Mouse (Mus musculus): ENCODE measurements around the gene Mrfap1.
A peak's percentile ranks its signal among the peaks of the same experiment; 100 is the strongest.

Gene Mrfap1

GRCm38 (mm10) chr5:36796296-36797014, at the start of gene Mrfap1:
Mrfap1 (minus strand) TSS chr5:36796772.
- DNase-seq: peak; percentile 95

GRCm38 (mm10) chr5:36844490-36844889, 47.9 kb upstream of the Mrfap1 start:
- no peak for DNase-seq

- no peak for DNase-seq
These were observed 45.1 kb upstream of the Mrfap1 start for GRCm38 (mm10) chr5:36841701-36842100.

GRCm38 (mm10) chr5:36840092-36840491, 43.5 kb upstream of the Mrfap1 start:
- no peak for DNase-seq

GRCm38 (mm10) chr5:36839602-36840001, 43.0 kb upstream of the Mrfap1 start:
- DNase-seq: no peak

GRCm38 (mm10) chr5:36839032-36839431, 42.5 kb upstream of the Mrfap1 start:
- DNase-seq: no peak

GRCm38 (mm10) chr5:36835933-36836332, 39.4 kb upstream of the Mrfap1 start:
- DNase-seq: peak; percentile 57

GRCm38 (mm10) chr5:36831272-36831671, 34.7 kb upstream of the Mrfap1 start:
- no peak for DNase-seq

GRCm38 (mm10) chr5:36829913-36830879, 33.6 kb upstream of the Mrfap1 start, which contains the start of gene Man2b2:
Man2b2 (minus strand) TSS chr5:36830653.
- peak; percentile 95 for DNase-seq

GRCm38 (mm10) chr5:36829098-36829497, 32.5 kb upstream of the Mrfap1 start:
- DNase-seq: no peak

GRCm38 (mm10) chr5:36822907-36823306, 26.3 kb upstream of the Mrfap1 start:
- DNase-seq: no peak

GRCm38 (mm10) chr5:36820142-36820541, 23.6 kb upstream of the Mrfap1 start:
- DNase-seq: peak; percentile 66

GRCm38 (mm10) chr5:36819742-36820141, 23.2 kb upstream of the Mrfap1 start:
- no peak for DNase-seq

GRCm38 (mm10) chr5:36817738-36818137, 21.2 kb upstream of the Mrfap1 start:
- DNase-seq: no peak

- no peak for DNase-seq
These were observed 18.0 kb upstream of the Mrfap1 start for GRCm38 (mm10) chr5:36814554-36814953.

- peak; percentile 65 for DNase-seq
These were observed 14.8 kb upstream of the Mrfap1 start for GRCm38 (mm10) chr5:36811413-36811812.

GRCm38 (mm10) chr5:36810634-36811033, 14.1 kb upstream of the Mrfap1 start:
- no peak for DNase-seq

- no peak for DNase-seq
These were observed 12.6 kb upstream of the Mrfap1 start for GRCm38 (mm10) chr5:36809123-36809522.

GRCm38 (mm10) chr5:36807106-36807505, 10.5 kb upstream of the Mrfap1 start:
- DNase-seq: no peak

GRCm38 (mm10) chr5:36797291-36797690, 719 bp upstream of the Mrfap1 start:
- no peak for DNase-seq

- peak; percentile 66 for DNase-seq
These were observed 801 bp downstream of the Mrfap1 start for GRCm38 (mm10) chr5:36795647-36796295.

GRCm38 (mm10) chr5:36791861-36792260, 4.7 kb downstream of the Mrfap1 start:
- DNase-seq: no peak

- DNase-seq: no peak
These were observed 10.5 kb downstream of the Mrfap1 start for GRCm38 (mm10) chr5:36786052-36786451.
